Mouse (Mus musculus) intestine, postnatal 0 days (tissue): Measurements from ENCODE around the gene Sntb2. TPM values are rescaled to one million over a fixed set of nuclear protein-coding genes. Genes with fewer than 3 reads are reported as not detected.

Experiments used
- ATAC-seq: fragments of 200-750 bp; cut with Nextera tagmentation; 2 replicates; pipeline ENCODE4 v1.8.0; 2017; ENCODE audit warnings: mild to moderate bottlenecking, moderate TSS enrichment, moderate library complexity
- H3K27ac ChIP-seq: fragments of 300-500 bp; sonication (generic); 2 replicates; pipeline ENCODE4 v1.5.1; 2014; ENCODE audit warnings: mild to moderate bottlenecking, low read depth, low read length, moderate library complexity
- H3K27me3 ChIP-seq: fragments of 300-500 bp; sonication (generic); replicated peaks from 2 replicates; pipeline ENCODE4 v1.6.1; 2014; ENCODE audit warnings: low read length, mixed read lengths; ENCODE audit not compliant: control insufficient read depth, insufficient read depth
- H3K36me3 ChIP-seq: fragments of 300-500 bp; sonication (generic); 2 replicates; pipeline ENCODE4 v1.6.1; 2014; ENCODE audit warnings: mild to moderate bottlenecking, moderate library complexity; ENCODE audit not compliant: control insufficient read depth, insufficient read depth
- H3K4me1 ChIP-seq: fragments of 300-500 bp; sonication (generic); replicated peaks from 2 replicates; pipeline ENCODE4 v1.6.1; 2014; ENCODE audit warnings: antibody characterized with exemption, low read length, mixed read lengths; ENCODE audit not compliant: control insufficient read depth, insufficient read depth
- H3K4me2 ChIP-seq: fragments of 300-500 bp; sonication (generic); replicated peaks from 2 replicates; pipeline ENCODE4 v1.6.1; 2014; ENCODE audit warnings: low read depth, mild to moderate bottlenecking, moderate library complexity
- H3K4me3 ChIP-seq: fragments of 300-500 bp; sonication (generic); 2 replicates; pipeline ENCODE4 v1.5.1; 2014; ENCODE audit warnings: low read depth, low read length
- H3K9ac ChIP-seq: fragments of 300-500 bp; sonication (generic); 2 replicates; pipeline ENCODE4 v1.6.1; 2014; ENCODE audit warnings: mild to moderate bottlenecking, low read depth, low read length
- H3K9me3 ChIP-seq: fragments of 300-500 bp; sonication (generic); 2 replicates; pipeline ENCODE4 v1.6.1; 2016; ENCODE audit warnings: mixed run types; ENCODE audit not compliant: control insufficient read depth
- CTCF ChIP-seq: sonication (generic); IDR thresholded peaks from 2 replicates; pipeline ENCODE4 v1.5.1; 2016; ENCODE audit warnings: low read depth, mild to moderate bottlenecking, control low read depth, antibody characterized with exemption, moderate library complexity
- whole genome bisulfite sequencing: fragments of 180-500 bp; shearing (Covaris S2); extraction: QIAGEN DNeasy Blood & Tissue Kit; methylation state at CpG from one replicate; pipeline ENCODE4 v1.1.7; 2014; 5-methylcytosine and 5-hydroxymethylcytosine counted together
- polyA plus RNA-seq: library from polyadenylated mRNA; unstranded; fragments of >200 nt; fragmentation: Nextera tagmentation; extraction: Ambion mirVana; gene quantifications from 2 replicates; pipeline ENCODE4 v1.2.1, GENCODE M21; 2015

Sntb2 gene
- polyA plus RNA-seq, 1 experiment from 2014 or later: 8.3 TPM

DNA sequence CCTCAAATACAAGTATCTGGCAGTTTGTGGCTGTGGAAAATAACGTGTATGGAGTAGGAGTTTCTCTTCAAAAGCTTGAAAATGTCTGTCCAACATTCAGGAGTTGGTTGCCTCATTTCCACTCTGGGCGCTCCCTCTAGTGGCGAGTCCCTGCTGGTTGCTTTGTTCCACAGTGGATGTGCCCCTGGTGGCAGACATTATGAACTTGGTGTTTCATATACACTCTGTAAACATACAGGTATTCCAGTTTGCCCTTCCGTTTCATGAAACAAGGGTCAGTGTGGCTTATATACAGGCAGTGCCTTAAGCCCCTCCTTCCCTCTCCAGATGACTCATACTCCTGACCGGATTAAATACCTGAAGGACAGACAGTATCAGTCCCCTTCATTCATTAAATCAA is 67.0 kb downstream of the Sntb2 start:
- Histone ChIP-seq H3K4me3 (no peak overlapping the region), H3K27ac (no peak overlapping the region), H3K4me1 (no peaks in the 10 kb centered on the region), H3K27me3 (no peaks in the 10 kb centered on the region), H3K4me2 (no peak overlapping the region), H3K9ac (no peak overlapping the region), H3K9me3 (no peaks in the 10 kb centered on the region), H3K36me3 (peaks cover 25% of the 10 kb centered on the region)
- peak; percentile 100 for TF ChIP-seq CTCF
- 16% methylated on average over 5 of the region's 5 CpGs for WGBS
- ATAC-seq: peak; percentile 88

DNA sequence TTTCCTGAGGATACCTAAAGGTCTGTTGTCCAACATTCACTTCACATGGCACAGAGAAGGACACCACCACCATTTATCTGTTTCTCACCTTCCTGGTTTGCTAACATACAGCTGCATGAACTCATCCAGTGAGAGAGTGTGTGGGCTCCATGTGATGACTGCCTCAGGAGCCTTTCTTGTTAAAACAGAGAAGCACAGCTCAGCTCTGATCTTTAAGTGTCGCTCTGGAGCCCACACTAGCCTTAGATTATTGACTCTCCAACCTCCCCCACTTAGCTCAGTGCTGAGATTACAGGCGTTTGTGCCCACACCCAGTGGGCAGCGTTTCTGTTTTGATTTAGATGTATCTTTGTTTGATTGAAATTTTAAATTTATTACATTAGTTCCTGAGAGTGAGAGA is 72.2 kb downstream of the Sntb2 start:
- 84% methylated on average over 3 of the region's 3 CpGs for WGBS
- H3K4me3 ChIP-seq: no peak overlapping the region
- peaks cover 71% of the 10 kb centered on the region for H3K36me3 ChIP-seq
- TF ChIP-seq CTCF: no peak
- H3K27me3 ChIP-seq: no peaks in the 10 kb centered on the region
- no peak for ATAC-seq
- H3K4me1 ChIP-seq: no peaks in the 10 kb centered on the region
- H3K9me3 ChIP-seq: no peaks in the 10 kb centered on the region
- no peak overlapping the region for H3K9ac ChIP-seq
- no peak overlapping the region for H3K4me2 ChIP-seq
- no peak overlapping the region for H3K27ac ChIP-seq

DNA sequence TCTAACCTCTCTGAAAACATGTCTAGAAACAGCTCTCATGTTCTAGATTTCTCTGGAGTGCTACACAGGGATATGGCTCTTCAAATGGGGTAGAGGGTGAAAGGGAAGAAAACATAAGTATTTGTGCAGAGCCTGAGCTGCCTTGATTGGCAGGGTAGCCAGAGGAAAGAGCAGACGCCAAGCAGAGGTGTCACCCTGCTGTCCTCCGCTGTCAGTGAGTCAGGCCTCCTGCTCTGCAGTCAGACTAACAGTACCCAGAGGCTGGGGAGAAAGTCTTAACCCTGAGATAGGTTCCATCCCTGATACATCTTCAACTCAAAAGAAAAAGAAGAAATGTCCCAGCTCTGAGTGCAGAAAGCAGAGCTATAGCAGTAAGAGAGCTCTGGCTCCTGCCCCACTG is 77.1 kb downstream of the Sntb2 start:
- Histone ChIP-seq H3K4me1 (no peaks in the 10 kb centered on the region), H3K27ac (no peak overlapping the region), H3K9ac (no peak overlapping the region), H3K9me3 (no peaks in the 10 kb centered on the region), H3K27me3 (no peaks in the 10 kb centered on the region), H3K36me3 (peaks cover 62% of the 10 kb centered on the region), H3K4me3 (no peak overlapping the region), H3K4me2 (no peak overlapping the region)
- TF ChIP-seq CTCF: no peak
- WGBS: 91% methylated on average over 2 of the region's 2 CpGs
- ATAC-seq: no peak

DNA sequence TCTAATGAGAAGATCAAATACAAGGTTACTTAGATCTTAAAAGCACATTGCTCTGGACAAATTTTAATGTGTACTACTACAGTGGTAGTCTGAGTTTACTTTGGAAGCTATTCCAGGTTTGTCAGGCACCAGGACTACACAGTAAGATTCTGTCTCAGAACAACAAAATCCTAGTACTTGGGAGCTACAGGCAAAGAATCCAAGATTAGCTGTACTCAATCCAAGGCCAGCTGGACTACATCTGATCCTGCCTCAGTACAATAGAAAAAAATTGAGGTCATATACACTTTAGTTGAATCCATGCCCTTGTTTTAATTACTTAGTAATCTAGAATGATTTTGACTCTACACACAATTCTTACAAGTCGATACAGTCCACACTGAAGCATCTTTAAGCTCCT is 79.4 kb downstream of the Sntb2 start:
- WGBS: 92% methylated on average over 1 of the region's 1 CpGs
- Histone ChIP-seq H3K27me3 (no peaks in the 10 kb centered on the region), H3K27ac (no peak overlapping the region), H3K4me3 (no peak overlapping the region), H3K36me3 (peaks cover 41% of the 10 kb centered on the region), H3K9me3 (no peaks in the 10 kb centered on the region), H3K9ac (no peak overlapping the region), H3K4me2 (no peak overlapping the region), H3K4me1 (no peaks in the 10 kb centered on the region)
- ATAC-seq: no peak
- TF ChIP-seq CTCF: no peak

DNA sequence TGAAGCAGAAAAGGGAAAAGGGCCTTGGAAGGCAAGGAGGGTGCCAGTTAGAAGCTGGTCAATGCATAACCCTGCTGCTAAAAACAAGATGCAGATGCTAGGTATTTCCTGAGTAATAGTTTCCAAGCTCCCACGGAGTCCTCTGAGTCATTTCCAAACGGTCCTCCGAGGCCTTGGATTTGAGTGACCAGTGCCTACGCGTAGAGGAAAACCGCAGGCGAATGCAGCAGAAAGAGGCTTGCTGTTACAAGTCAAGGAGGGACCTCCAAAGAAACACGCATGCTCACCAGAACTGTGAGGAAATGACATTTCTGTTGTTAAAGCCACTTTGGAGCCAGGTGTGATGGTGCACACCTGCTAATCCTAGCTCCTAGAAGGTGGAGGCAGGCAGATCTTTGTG is 87.9 kb downstream of the Sntb2 start:
- no peak for TF ChIP-seq CTCF
- no peak for ATAC-seq
- Histone ChIP-seq H3K4me3 (no peak overlapping the region), H3K9me3 (no peaks in the 10 kb centered on the region), H3K36me3 (no peaks in the 10 kb centered on the region), H3K27me3 (no peaks in the 10 kb centered on the region), H3K4me1 (no peaks in the 10 kb centered on the region), H3K4me2 (no peak overlapping the region), H3K9ac (no peak overlapping the region), H3K27ac (no peak overlapping the region)
- 90% methylated on average over 8 of the region's 8 CpGs for WGBS

DNA sequence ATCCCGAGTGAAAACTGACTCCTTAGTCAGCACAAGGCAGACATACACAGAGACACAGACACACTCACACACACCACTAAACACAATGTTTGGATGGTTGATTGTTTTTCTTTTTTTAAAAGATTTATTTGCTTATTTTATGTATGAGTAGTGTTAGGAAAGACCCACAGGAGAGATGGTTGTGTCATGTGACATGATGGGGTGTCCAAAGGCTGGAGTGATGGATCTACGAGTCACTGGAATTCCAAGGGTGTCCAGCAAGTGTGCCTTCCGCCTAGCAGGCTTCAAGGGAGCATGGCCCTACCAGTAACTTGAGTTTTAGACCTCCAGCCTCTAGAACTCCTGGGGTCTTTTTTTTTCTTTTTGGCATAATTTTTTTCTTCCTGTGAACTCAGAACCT is 93.8 kb downstream of the Sntb2 start:
- no peaks in the 10 kb centered on the region for H3K27me3 ChIP-seq
- 73% methylated on average over 3 of the region's 3 CpGs for WGBS
- H3K4me1 ChIP-seq: 0 out of 2 replicates have a peak, but pooled peaks cover 7% of the 10 kb centered on the region
- no peak overlapping the region for H3K9ac ChIP-seq
- H3K36me3 ChIP-seq: no peaks in the 10 kb centered on the region
- H3K4me2 ChIP-seq: no peak overlapping the region
- no peak for ATAC-seq
- H3K4me3 ChIP-seq: no peak overlapping the region
- no peaks in the 10 kb centered on the region for H3K9me3 ChIP-seq
- TF ChIP-seq CTCF: no peak
- no peak overlapping the region for H3K27ac ChIP-seq

DNA sequence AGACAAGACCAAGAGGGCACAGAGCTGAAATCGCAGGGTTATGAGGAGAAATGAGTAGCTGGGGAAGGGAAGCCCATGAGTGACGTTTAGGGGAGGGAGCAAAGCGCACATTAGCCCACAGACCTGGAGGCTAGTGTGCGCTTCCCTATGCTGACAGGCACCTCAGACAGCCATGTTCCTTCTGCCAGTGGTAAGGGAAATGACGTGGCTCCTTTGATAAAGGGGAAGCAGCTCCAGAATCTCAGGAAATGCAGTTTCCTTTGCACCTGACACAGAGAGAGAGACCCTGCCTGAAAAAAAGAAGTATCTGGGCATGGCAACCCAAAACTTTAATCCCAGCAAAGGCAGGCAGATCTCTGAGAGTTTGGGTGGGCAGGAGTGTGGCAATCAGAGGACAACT is 94.5 kb downstream of the Sntb2 start:
- no peak for ATAC-seq
- Histone ChIP-seq H3K9ac (no peak overlapping the region), H3K27ac (no peak overlapping the region), H3K4me1 (0 out of 2 replicates have a peak, but pooled peaks cover 7% of the 10 kb centered on the region), H3K4me3 (no peak overlapping the region), H3K27me3 (no peaks in the 10 kb centered on the region), H3K36me3 (no peaks in the 10 kb centered on the region), H3K9me3 (no peaks in the 10 kb centered on the region), H3K4me2 (no peak overlapping the region)
- WGBS: 63% methylated on average over 5 of the region's 5 CpGs
- no peak for TF ChIP-seq CTCF
